Mouse (Mus musculus) testis, adult 10 weeks (tissue): Measurements from ENCODE around the gene Tex21. TPM values are rescaled to one million over a fixed set of nuclear protein-coding genes. Genes with fewer than 3 reads are reported as not detected.

Experiments
- polyA plus RNA-seq: library from polyadenylated mRNA; stranded (reverse); fragments of 350-450 nt; fragmentation: Illumina TruSeq; extraction: RNeasy Lipid Tissue Mini Kit (QIAGEN cat#74804); gene quantifications from one replicate; pipeline ENCODE4 v1.2.3, GENCODE M21; 2014; ENCODE audit warnings: low read depth, low replicate concordance

Tex21 gene
- polyA plus RNA-seq, result 311 TPM

DNA sequence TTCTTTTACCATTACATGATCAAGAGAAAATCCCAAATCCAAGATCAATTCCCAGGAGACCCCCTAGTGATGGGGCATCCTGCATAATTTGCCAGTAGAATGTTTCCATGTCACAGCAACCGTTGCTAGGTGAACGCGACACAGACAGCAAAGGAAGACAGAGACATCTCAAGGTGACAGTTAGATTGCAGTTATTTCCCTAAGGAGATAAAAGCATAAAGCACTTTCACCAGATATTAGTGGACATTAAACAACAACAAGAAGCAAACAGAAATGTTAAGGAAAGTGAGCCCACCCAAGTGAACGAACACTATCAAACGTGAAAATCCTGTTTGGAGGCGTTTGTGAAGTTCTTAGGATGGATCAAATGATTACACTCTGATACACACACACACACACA, at the start of gene Tex21:
Gene Tex21, minus strand, starts transcription at position 101 of the 400 bp plus-strand sequence.

DNA sequence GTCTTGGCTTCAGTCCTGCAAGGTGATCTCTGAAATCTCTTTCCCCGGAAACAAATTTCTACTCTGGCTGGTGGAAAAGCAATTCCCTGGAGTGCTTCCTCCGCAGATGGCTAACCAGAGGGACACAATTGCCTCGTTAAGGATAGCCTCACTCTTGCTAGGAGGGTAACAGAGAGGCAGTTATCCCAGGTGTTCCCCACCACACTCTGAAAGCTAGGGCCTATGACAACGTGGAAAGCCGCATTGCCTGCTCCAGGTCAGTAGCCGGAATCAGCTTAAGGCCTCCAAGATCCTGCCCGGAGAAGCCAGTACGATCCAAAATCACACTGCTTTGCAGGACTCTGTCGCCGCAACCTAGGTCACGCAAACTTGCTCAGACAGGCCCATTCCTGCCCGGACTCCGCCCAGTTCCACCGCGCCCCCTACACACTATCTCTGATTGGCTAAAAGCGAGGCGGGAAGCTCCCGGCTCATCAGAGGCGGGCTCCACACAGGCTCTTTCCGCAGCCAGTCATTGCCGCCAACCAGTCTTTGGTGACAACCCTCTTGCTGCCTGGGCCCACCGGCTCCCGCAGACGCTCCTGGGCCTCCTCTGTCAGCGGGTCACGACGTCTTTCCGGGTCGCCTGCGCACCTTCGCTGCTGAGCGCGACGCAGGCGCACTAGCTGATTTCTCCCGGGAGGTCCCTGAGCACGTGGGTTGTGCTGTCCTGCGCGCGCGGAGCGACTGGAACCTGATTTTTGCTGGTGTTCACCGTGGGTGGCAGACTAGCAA, 8.4 kb upstream of the Tex21 start, which contains the start of gene Mthfd1:
Gene Mthfd1, plus strand, starts transcription at position 574 of the 774 bp plus-strand sequence.

GRCm38 (mm10) chr12:76177000-76177863, 69.3 kb downstream of the Tex21 start, which contains the start of gene Esr2:
Gene Esr2, minus strand, starts transcription at chr12:76177259.

Other genes starting within 250 kb of the Tex21 start
- 0.08 TPM for gene Esr2, start 69.5 kb downstream of the Tex21 start, polyA plus RNA-seq
- gene Mthfd1, start 8.6 kb upstream of the Tex21 start, polyA plus RNA-seq, result 3.9 TPM
- gene Akap5, start 78.1 kb upstream of the Tex21 start, polyA plus RNA-seq, result 0.52 TPM
- 68.3 TPM for gene Zbtb25, start 122.9 kb upstream of the Tex21 start, polyA plus RNA-seq
- gene Zbtb1, start 123.5 kb upstream of the Tex21 start, polyA plus RNA-seq, result 1.8 TPM
- 382 TPM for gene Hspa2, start 157.4 kb upstream of the Tex21 start, polyA plus RNA-seq
- gene Ppp1r36, start 170.8 kb upstream of the Tex21 start, polyA plus RNA-seq, result 274 TPM